ENCODE assay signal across 23 mouse cellular contexts in the genomic region with DNA sequence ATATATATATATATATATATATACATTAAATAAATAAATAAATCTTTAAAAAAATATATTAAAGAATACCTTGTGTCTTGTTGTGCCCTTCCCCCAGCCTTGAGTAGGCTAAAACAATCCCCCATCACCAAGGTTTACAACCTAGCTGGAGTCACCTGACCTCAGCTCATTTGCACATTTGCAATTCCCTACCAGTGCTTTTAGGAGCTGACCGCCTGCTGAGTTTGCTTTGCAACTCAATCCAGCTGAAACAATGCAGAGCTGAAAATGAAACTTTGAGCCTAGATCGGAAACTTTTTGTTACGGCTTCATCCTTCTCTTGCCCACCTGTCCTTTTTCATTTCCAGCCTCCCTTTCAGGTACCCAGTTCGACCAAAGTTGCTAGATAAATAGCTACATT. TPM values are rescaled to one million over a fixed set of nuclear protein-coding genes. Genes with fewer than 3 reads are reported as not detected.
A peak's percentile ranks its signal among the peaks of the same experiment; 100 is the strongest.
DNase-seq lines count a peak whose midpoint lies in the region; TF ChIP-seq lines count a peak whose summit lies in the region.
"Had no signal": no experiment of that assay in that cellular context is flagged by ENCODE, and none has a peak within 500 bp of the region (broad histone marks: within the 10 kb centered on the region; RNA-seq: fewer than 3 reads in every experiment).

No protein-coding gene starts in this region.

- TF ChIP-seq CTCF in ES-Bruce4 (IDR thresholded peaks at IDR 0.05; ENCODE audit: low read depth, low read length): no peak

- no peak overlapping the region for H3K4me3 ChIP-seq in ES-Bruce4 (ENCODE audit: low read depth, low read length)
- peak overlapping the region in 1 of 2 experiments; percentile 14; a peak in 2 of 4 replicates for H3K4me3 ChIP-seq in ES-E14 (ENCODE audit: insufficient read depth in 1 of 2, low read depth in 1 of 2, low read length in 2 of 2, poor library complexity in 1 of 2, severe bottlenecking in 1 of 2)
- H3K4me3 ChIP-seq: embryonic facial prominence, embryonic 13.5 days; embryonic facial prominence, embryonic 15.5 days; erythroblast, embryonic 14.5 days; forebrain, embryonic 10.5 days; forebrain, embryonic 12.5 days had no signal

- no peaks in the 10 kb centered on the region for H3K27me3 ChIP-seq in ES-Bruce4 (ENCODE audit: control insufficient read depth, insufficient read depth, low read length, poor library complexity, severe bottlenecking)
- H3K27me3 ChIP-seq: embryonic facial prominence, embryonic 13.5 days; embryonic facial prominence, embryonic 15.5 days; forebrain, embryonic 12.5 days had no signal

- H3K4me1 ChIP-seq in ES-Bruce4 (ENCODE audit: control insufficient read depth, insufficient read depth, low read length) (peaks cover 1% of the 10 kb centered on the region), ES-E14 (ENCODE audit: control insufficient read depth in 2 of 2, insufficient read depth in 2 of 2, low read length in 2 of 2, poor library complexity in 1 of 2) (peaks cover 8% of the 10 kb centered on the region in 2 experiments; a peak in 2 of 4 replicates)
- H3K4me1 ChIP-seq: embryonic facial prominence, embryonic 13.5 days; embryonic facial prominence, embryonic 15.5 days; forebrain, embryonic 10.5 days; forebrain, embryonic 12.5 days had no signal

- TF ChIP-seq POLR2A in ES-Bruce4 (IDR thresholded peaks at IDR 0.05; ENCODE audit: insufficient read depth, low read length): no peak

- TF ChIP-seq EP300 in ES-Bruce4 (IDR thresholded peaks at IDR 0.05; ENCODE audit: insufficient read depth, low read depth, low read length): peak; percentile 87

- in situ Hi-C loops in ES-E14 (cut with MboI; ENCODE audit: low sequenced_read_pairs in 2 of 2, unreplicated experiment in 2 of 2): no loop called here

- H3K27ac ChIP-seq in ES-Bruce4 (ENCODE audit: insufficient read depth, low read length) (peak overlapping the region; percentile 97), ES-E14 (ENCODE audit: insufficient read depth, low read depth, low read length, poor library complexity, severe bottlenecking) (peak overlapping the region; percentile 94; the same call in 1 of the 2 replicates)
- H3K27ac ChIP-seq: embryonic facial prominence, embryonic 13.5 days; embryonic facial prominence, embryonic 15.5 days; forebrain, embryonic 10.5 days; forebrain, embryonic 12.5 days had no signal

- no peaks in the 10 kb centered on the region for H3K9me3 ChIP-seq in ES-Bruce4 (replicated peaks; ENCODE audit: control insufficient read depth, insufficient read depth, low read length, poor library complexity, severe bottlenecking)
- H3K9me3 ChIP-seq in ES-E14 (ENCODE audit: control insufficient read depth, insufficient read depth, low read depth, low read length): no peaks in the 10 kb centered on the region
- H3K9me3 ChIP-seq: embryonic facial prominence, embryonic 13.5 days; embryonic facial prominence, embryonic 15.5 days; forebrain, embryonic 10.5 days; forebrain, embryonic 12.5 days had no signal

- H3K9ac ChIP-seq in ES-Bruce4 (ENCODE audit: low read depth, poor library complexity, severe bottlenecking): no peak overlapping the region
- no peak overlapping the region for H3K9ac ChIP-seq in ES-E14 (ENCODE audit: insufficient read depth, low read depth, low read length, poor library complexity, severe bottlenecking)
- H3K9ac ChIP-seq: embryonic facial prominence, embryonic 13.5 days; embryonic facial prominence, embryonic 15.5 days; forebrain, embryonic 12.5 days had no signal

- H3K36me3 ChIP-seq in ES-Bruce4 (ENCODE audit: control insufficient read depth, insufficient read depth, low read length, poor library complexity, severe bottlenecking) (no peaks in the 10 kb centered on the region), ES-E14 (ENCODE audit: control insufficient read depth, insufficient read depth, low read length, poor library complexity, severe bottlenecking) (no peaks in the 10 kb centered on the region)
- H3K36me3 ChIP-seq: embryonic facial prominence, embryonic 13.5 days; embryonic facial prominence, embryonic 15.5 days; forebrain, embryonic 10.5 days; forebrain, embryonic 12.5 days had no signal

- peak; percentile 42 for DNase-seq in testis, postnatal 14 days (ENCODE audit: low spot score)
- no peak for DNase-seq in testis, postnatal 10 days (ENCODE audit: low spot score)
- peak; percentile 73 for DNase-seq in ES-E14 (ENCODE audit: low read depth, low spot score)
- peak; percentile 92 for DNase-seq in ZHBTc4 (ENCODE audit: low read depth, low spot score)
- no peak for DNase-seq in neural tube, embryonic 10.5 days (ENCODE audit: extremely low spot score, low spot score)
- no peak for DNase-seq in adrenal gland, postnatal 36 days
- no peak for DNase-seq in adrenal gland, postnatal 10 days
- DNase-seq: adrenal gland, adult 2 months; adrenal gland, postnatal 14 days; B cell, adult 2 months; cerebellum, adult 11 months; cerebellum, adult 18-20 months; cerebellum, adult 8-10 months; cerebellum, adult 9-11 months; cerebellum, postnatal 14 days; cerebellum, postnatal 36 days; embryo, embryonic 11 days had no signal

TF ChIP-seq in ES-E14, 5 proteins besides CTCF, POLR2A, EP300 and RAD21:
- 0 out of 2 replicates have a peak, but pooled peaks have one; percentile 30 for TF ChIP-seq MAFK (IDR thresholded peaks at IDR 0.05; ENCODE audit: insufficient read depth, low read depth, low read length)
- TF ChIP-seq ZC3H11A (IDR thresholded peaks at IDR 0.05; ENCODE audit: borderline replicate concordance, low read depth, low read length): no peak
- no peak for TF ChIP-seq ZNF384 (IDR thresholded peaks at IDR 0.05; ENCODE audit: low read depth, low read length)
- TF ChIP-seq CHD2 (IDR thresholded peaks at IDR 0.05; ENCODE audit: low read depth, low read length): no peak
- TF ChIP-seq HCFC1 (IDR thresholded peaks at IDR 0.05; ENCODE audit: borderline replicate concordance, insufficient read depth, low read length): no peak

RNA-seq across cellular contexts. Expression of a gene that starts 15.6 kb away (rescaled TPM):
- polyA plus RNA-seq in ES-Bruce4 (2011; ENCODE audit: insufficient read depth, insufficient read length, low read depth, missing spikeins): 42.3 and 48.1 TPM in 2 replicates
- 35.6 and 36.7 TPM in 2 replicates for total RNA-seq in ES-E14 (2012; rRNA removed)
- total RNA-seq in adrenal gland, postnatal 36 days (2021): 10 to 100 TPM; 79.0 to 99.3 TPM
- total RNA-seq in adrenal gland, postnatal 10 days (2021): 10 to 100 TPM; 84.8 to 84.9 TPM

RNA-seq across cellular contexts. Expression of a gene that starts 29.0 kb away (rescaled TPM):
- polyA plus RNA-seq in ES-Bruce4 (2011; ENCODE audit: insufficient read depth, insufficient read length, low read depth, missing spikeins): 107 and 115 TPM in 2 replicates
- 25.9 and 38.5 TPM in 2 replicates for total RNA-seq in ES-E14 (2012; rRNA removed)
- 100 to 1,000 TPM in 1 of 2 experiments, 10 to 100 TPM in 1; 96.6 to 115 TPM for total RNA-seq in adrenal gland, postnatal 36 days (2021)
- total RNA-seq in adrenal gland, postnatal 10 days (2021): 10 to 100 TPM; 66.4 to 74.2 TPM

RNA-seq across cellular contexts. Expression of a gene that starts 45.2 kb away (rescaled TPM):
- 21.8 and 22.1 TPM in 2 replicates for polyA plus RNA-seq in ES-Bruce4 (2011; ENCODE audit: insufficient read depth, insufficient read length, low read depth, missing spikeins)
- 16.8 TPM in 2 replicates for total RNA-seq in ES-E14 (2012; rRNA removed)
- 10 to 100 TPM; 15.1 to 17.9 TPM for total RNA-seq in adrenal gland, postnatal 36 days (2021)
- 10 to 100 TPM in 1 of 2 experiments, 1 to 10 TPM in 1; 8.3 to 10.4 TPM for total RNA-seq in adrenal gland, postnatal 10 days (2021)
- polyA plus RNA-seq: erythroblast, embryonic 14.5 days had no signal

RNA-seq across cellular contexts. Expression of a gene that starts 45.4 kb away (rescaled TPM):
- polyA plus RNA-seq in ES-Bruce4 (2011; ENCODE audit: insufficient read depth, insufficient read length, low read depth, missing spikeins): 140 and 141 TPM in 2 replicates
- total RNA-seq in ES-E14 (2012; rRNA removed): 41.7 and 58.5 TPM in 2 replicates
- 10 to 100 TPM; 24.5 to 28.8 TPM for total RNA-seq in adrenal gland, postnatal 36 days (2021)
- total RNA-seq in adrenal gland, postnatal 10 days (2021): 10 to 100 TPM; 26.6 to 30.3 TPM

Comparison
In these comparisons a context has a peak if more than half of its experiments do, and no peak if none do; other contexts are left out.
1. DNase-seq: peak in testis, postnatal 14 days (single experiment), ES-E14 (single experiment) and ZHBTc4 (single experiment); none in testis, postnatal 10 days (single experiment), neural tube, embryonic 10.5 days (single experiment), adrenal gland, postnatal 36 days (0 of 2) and adrenal gland, postnatal 10 days (single experiment).